Mouse (Mus musculus): ENCODE results near the gene Coro1a. TPM values are rescaled to one million over a fixed set of nuclear protein-coding genes. Genes with fewer than 3 reads are reported as not detected.

Gene Coro1a
- polyA plus RNA-seq, 1 experiment from 2014 or later = 35.1 TPM

DNA sequence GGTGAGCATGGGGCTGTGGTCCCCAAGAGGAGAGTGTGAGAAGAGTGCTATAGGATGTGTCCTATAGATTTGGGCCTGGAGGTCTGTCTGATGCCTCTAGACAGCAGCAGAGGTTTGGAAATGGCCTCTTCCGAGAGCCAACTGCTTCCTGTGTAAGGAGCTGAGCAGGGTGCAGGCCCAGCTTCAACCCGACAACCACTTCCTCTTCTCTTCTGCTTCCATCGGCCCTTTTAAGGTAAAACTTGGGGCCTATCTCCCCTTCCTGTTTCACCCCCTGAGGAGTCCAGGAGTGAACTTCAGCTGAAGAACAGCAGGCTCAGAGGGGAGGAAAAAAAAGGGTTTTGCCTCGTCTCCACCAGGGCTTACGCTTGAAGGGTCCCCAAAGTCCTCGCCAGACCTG lies 5.2 kb downstream of the Coro1a start:
- H3K4me2 ChIP-seq (ENCODE audit: low read length) = no peak overlapping the region
- H3K4me1 ChIP-seq (replicated peaks; ENCODE audit: control insufficient read depth, insufficient read depth, low read length) = 0 out of 2 replicates have a peak, but pooled peaks cover 3% of the 10 kb centered on the region
- peaks cover 30% of the 10 kb centered on the region for H3K27me3 ChIP-seq (replicated peaks; ENCODE audit: control insufficient read depth, insufficient read depth, low read length)
- DNase-seq (ENCODE audit: low spot score) (no peak), ATAC-seq (replicated peaks; ENCODE audit: low FRiP score, low TSS enrichment, low read depth) (no peak)
- H3K36me3 ChIP-seq (ENCODE audit: control insufficient read depth, insufficient read depth, low read length) = peaks cover 4% of the 10 kb centered on the region; the same call in 1 of the 2 replicates
- WGBS = 83% methylated on average over 6 of the region's 6 CpGs
- H3K9me3 ChIP-seq (ENCODE audit: control insufficient read depth, low read length) = no peaks in the 10 kb centered on the region
- no peak overlapping the region for H3K27ac ChIP-seq (ENCODE audit: low read depth)
- H3K4me3 ChIP-seq (ENCODE audit: low read depth, low read length) = no peak overlapping the region
- H3K9ac ChIP-seq (ENCODE audit: low read length) = no peak overlapping the region

DNA sequence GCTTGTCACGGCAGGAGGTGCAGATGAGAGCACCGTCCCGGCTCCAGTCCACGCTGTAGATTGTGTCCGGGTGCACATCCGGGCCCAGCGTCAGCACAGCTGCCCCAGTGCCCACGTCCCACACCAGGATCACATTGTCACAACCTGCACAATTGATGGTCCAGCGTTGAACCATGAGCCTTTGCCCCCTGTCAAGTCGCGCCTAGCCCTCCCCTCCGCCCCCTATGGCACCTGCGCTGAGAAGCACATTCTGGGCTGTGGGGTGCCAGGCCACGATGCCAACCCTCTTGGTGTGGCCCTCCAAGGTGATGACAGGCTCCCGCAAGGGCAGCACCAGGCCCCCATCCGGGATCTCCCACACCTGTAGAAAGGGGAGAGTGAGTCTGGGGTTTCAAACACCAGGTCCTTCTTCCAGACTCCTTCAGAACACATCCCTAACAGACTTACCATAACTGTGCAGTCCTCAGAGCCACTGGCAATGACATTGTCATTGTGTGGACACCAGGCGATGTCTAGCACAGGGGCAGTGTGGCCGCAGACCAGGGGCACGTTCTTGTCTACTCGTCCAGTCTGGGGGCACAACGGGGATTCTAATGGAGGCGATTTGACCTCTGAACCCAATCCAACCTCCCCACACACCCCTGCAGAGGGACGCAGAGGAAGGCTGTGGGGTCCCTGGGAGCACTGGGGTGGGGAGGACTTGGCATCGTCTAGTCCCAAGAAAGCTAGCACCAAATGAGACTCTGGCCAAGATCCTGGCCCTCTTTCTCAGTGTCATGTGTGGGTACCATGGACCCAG lies 5.8 kb downstream of the Coro1a start:
- Histone ChIP-seq H3K9ac (ENCODE audit: low read length) (no peak overlapping the region), H3K27ac (ENCODE audit: low read depth) (no peak overlapping the region), H3K4me2 (ENCODE audit: low read length) (peak overlapping the region; percentile 3; the same call in 1 of the 2 replicates), H3K9me3 (ENCODE audit: control insufficient read depth, low read length) (no peaks in the 10 kb centered on the region), H3K27me3 (replicated peaks; ENCODE audit: control insufficient read depth, insufficient read depth, low read length) (peaks cover 30% of the 10 kb centered on the region), H3K4me1 (replicated peaks; ENCODE audit: control insufficient read depth, insufficient read depth, low read length) (peaks cover 6% of the 10 kb centered on the region), H3K4me3 (ENCODE audit: low read depth, low read length) (no peak overlapping the region), H3K36me3 (ENCODE audit: control insufficient read depth, insufficient read depth, low read length) (peaks cover 6% of the 10 kb centered on the region; the same call in 1 of the 2 replicates)
- ATAC-seq (replicated peaks; ENCODE audit: low FRiP score, low TSS enrichment, low read depth) (no peak), DNase-seq (ENCODE audit: low spot score) (no peak)
- WGBS = 61% methylated on average over 24 of the region's 24 CpGs

DNA sequence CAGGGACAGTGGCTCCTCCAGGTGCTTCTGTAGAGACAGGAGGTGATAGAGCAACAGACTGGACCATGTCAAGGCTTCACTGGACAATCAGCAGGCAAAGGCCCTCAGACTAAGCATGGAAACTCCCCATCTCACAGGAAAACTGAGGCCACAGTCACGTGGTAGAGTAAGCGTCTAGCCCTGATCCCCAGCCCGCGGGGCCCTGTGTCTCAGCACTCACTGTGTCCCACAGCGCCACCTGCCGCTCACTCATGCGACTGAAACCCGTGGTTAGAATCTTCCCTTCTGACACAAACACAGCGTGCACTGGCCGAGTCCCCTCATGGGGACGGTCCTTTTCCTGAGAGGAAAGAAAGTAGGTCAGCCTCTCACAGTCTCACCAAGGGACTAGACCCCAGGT lies 6.5 kb downstream of the Coro1a start:
- no peak overlapping the region for H3K9ac ChIP-seq (ENCODE audit: low read length)
- H3K4me2 ChIP-seq (ENCODE audit: low read length) = peak overlapping the region; percentile 3; the same call in 1 of the 2 replicates
- peaks cover 11% of the 10 kb centered on the region for H3K4me1 ChIP-seq (replicated peaks; ENCODE audit: control insufficient read depth, insufficient read depth, low read length)
- ATAC-seq (replicated peaks; ENCODE audit: low FRiP score, low TSS enrichment, low read depth) (0 out of 2 replicates have a peak, but pooled peaks have one; percentile 17), DNase-seq (ENCODE audit: low spot score) (peak; percentile 94)
- no peak overlapping the region for H3K4me3 ChIP-seq (ENCODE audit: low read depth, low read length)
- H3K9me3 ChIP-seq (ENCODE audit: control insufficient read depth, low read length) = no peaks in the 10 kb centered on the region
- 1% methylated on average over 11 of the region's 11 CpGs for WGBS
- H3K27ac ChIP-seq (ENCODE audit: low read depth) = no peak overlapping the region
- H3K27me3 ChIP-seq (replicated peaks; ENCODE audit: control insufficient read depth, insufficient read depth, low read length) = peaks cover 28% of the 10 kb centered on the region
- H3K36me3 ChIP-seq (ENCODE audit: control insufficient read depth, insufficient read depth, low read length) = peaks cover 6% of the 10 kb centered on the region; the same call in 1 of the 2 replicates

DNA sequence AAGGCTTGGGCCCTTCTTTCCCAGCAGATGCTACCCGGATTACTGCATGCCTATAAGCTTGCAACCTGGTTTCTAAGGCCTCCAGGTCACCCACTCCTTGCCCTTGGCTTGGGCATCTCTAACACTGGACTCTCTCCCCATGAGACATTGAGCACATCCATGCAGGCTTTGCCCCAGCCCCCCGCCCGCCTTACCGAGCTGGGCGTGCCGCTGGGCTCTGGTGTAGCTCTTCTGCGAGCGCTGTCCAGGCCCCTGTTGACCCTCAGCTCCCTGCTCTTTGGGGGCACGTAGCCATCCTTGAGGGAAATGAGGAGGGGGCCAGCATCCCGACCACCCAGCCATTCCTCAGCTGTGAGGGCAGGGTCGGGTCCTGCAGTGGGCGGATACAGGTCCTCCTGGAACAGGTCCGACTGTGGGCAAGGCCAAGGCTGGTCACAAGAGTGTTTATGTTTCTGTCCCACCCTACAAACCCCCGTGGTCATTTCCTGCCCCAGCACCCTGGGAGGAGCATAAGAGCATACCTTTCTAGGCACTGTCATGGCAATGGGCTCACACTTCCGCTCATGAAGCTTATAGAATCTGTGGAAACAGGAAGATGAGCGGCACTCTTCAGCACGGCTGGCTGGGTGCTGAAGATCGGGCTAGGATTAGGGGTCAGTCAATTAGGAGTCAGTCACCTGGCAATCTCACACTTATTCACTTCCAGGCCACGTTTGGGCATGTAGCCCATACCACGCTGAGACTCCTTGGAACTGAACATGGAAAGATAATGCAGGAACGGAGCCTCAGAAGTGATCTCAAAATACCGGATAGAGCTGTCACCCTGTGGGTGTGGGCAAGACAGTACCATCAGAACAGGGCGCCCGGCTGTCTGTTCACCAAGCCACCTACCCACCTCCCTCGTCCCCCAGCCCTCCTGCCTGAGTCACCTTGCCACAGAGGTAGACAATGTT lies 7.2 kb downstream of the Coro1a start:
- H3K9ac ChIP-seq (ENCODE audit: low read length) = no peak overlapping the region
- no peaks in the 10 kb centered on the region for H3K9me3 ChIP-seq (ENCODE audit: control insufficient read depth, low read length)
- H3K36me3 ChIP-seq (ENCODE audit: control insufficient read depth, insufficient read depth, low read length) = peaks cover 6% of the 10 kb centered on the region; the same call in 1 of the 2 replicates
- 83% methylated on average over 25 of the region's 25 CpGs for WGBS
- H3K27me3 ChIP-seq (replicated peaks; ENCODE audit: control insufficient read depth, insufficient read depth, low read length) = peaks cover 21% of the 10 kb centered on the region
- H3K4me3 ChIP-seq (ENCODE audit: low read depth, low read length) = no peak overlapping the region
- H3K27ac ChIP-seq (ENCODE audit: low read depth) = no peak overlapping the region
- peaks cover 11% of the 10 kb centered on the region for H3K4me1 ChIP-seq (replicated peaks; ENCODE audit: control insufficient read depth, insufficient read depth, low read length)
- DNase-seq (ENCODE audit: low spot score) (no peak), ATAC-seq (replicated peaks; ENCODE audit: low FRiP score, low TSS enrichment, low read depth) (no peak)
- H3K4me2 ChIP-seq (ENCODE audit: low read length) = no peak overlapping the region

DNA sequence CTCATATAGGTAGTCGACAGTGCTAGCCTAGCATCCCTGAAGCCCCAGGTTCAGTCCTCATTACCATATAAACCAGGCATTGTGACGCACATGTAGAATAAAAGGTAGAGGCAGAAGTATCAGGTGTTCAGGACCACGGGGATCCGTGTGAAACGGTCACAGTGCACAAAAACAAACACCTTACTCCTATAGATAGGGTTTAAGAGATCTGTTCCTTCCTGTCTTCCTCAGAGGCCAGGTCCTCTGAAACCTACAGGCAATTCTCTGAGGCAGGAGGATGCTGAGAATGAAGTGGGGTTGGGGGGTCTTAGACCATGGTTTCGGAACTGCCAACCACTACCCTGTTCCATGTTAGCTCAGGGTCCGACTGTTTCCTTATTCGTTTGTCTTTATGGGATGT lies 9.7 kb downstream of the Coro1a start:
- Histone ChIP-seq H3K9ac (ENCODE audit: low read length) (no peak overlapping the region), H3K4me1 (replicated peaks; ENCODE audit: control insufficient read depth, insufficient read depth, low read length) (peaks cover 8% of the 10 kb centered on the region), H3K27me3 (replicated peaks; ENCODE audit: control insufficient read depth, insufficient read depth, low read length) (peaks cover 2% of the 10 kb centered on the region; the same call in 1 of the 2 replicates), H3K9me3 (ENCODE audit: control insufficient read depth, low read length) (no peaks in the 10 kb centered on the region), H3K27ac (ENCODE audit: low read depth) (no peak overlapping the region), H3K4me3 (ENCODE audit: low read depth, low read length) (no peak overlapping the region), H3K36me3 (ENCODE audit: control insufficient read depth, insufficient read depth, low read length) (peaks cover 6% of the 10 kb centered on the region; the same call in 1 of the 2 replicates), H3K4me2 (ENCODE audit: low read length) (no peak overlapping the region)
- 91% methylated on average over 8 of the region's 8 CpGs for WGBS
- no peak for DNase-seq (ENCODE audit: low spot score)
- ATAC-seq (replicated peaks; ENCODE audit: low FRiP score, low TSS enrichment, low read depth) = no peak

DNA sequence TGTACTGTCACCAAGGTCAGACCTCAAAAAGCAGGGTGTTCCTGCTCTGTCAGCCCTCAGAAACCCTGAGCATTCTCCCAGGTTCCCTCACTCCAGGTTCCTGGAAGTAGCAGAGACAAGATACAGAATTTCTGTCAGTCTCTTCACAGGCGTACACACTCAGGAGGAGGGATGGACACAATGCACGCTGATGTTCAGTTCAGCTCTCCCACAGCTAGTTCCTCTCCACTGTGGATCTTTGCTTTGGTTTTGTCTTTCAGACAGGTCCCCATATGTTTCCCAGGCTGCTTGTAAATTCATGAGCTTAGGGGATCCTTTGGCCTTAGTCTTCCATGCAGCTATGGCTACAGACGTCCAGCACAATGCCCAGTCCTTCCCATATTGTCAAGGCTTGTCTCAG lies 10.7 kb downstream of the Coro1a start:
- 86% methylated on average over 3 of the region's 3 CpGs for WGBS
- H3K4me2 ChIP-seq (ENCODE audit: low read length) = peak overlapping the region; percentile 85
- H3K36me3 ChIP-seq (ENCODE audit: control insufficient read depth, insufficient read depth, low read length) = peaks cover 15% of the 10 kb centered on the region
- DNase-seq (ENCODE audit: low spot score) = no peak
- no peak for ATAC-seq (replicated peaks; ENCODE audit: low FRiP score, low TSS enrichment, low read depth)
- H3K4me3 ChIP-seq (ENCODE audit: low read depth, low read length) = peak overlapping the region; percentile 63
- peaks cover 8% of the 10 kb centered on the region for H3K4me1 ChIP-seq (replicated peaks; ENCODE audit: control insufficient read depth, insufficient read depth, low read length)
- no peaks in the 10 kb centered on the region; the same call in 1 of the 2 replicates for H3K27me3 ChIP-seq (replicated peaks; ENCODE audit: control insufficient read depth, insufficient read depth, low read length)
- no peak overlapping the region for H3K27ac ChIP-seq (ENCODE audit: low read depth)
- H3K9ac ChIP-seq (ENCODE audit: low read length) = peak overlapping the region; percentile 47; the same call in 1 of the 2 replicates
- no peaks in the 10 kb centered on the region for H3K9me3 ChIP-seq (ENCODE audit: control insufficient read depth, low read length)

DNA sequence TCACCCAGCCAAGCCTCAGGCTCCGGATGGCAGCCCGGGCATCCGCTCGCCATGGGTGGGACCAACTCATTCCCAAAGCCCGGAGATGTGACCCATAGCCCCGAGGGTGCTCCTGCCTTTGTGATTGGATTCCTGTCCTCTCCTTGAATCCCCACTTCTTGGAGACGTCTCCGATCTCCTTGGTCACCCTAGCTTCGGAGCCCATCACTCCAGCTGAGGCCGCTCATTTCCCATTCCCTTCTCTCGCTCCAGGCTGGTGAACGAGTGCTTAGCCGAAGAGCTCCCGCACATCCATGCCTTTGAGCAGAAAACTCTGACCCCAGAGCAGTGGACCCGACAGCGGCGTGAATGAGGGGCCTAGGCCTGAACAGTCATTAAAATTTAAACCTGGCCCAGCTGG lies 11.3 kb downstream of the Coro1a start:
- H3K4me3 ChIP-seq (ENCODE audit: low read depth, low read length) = peak overlapping the region; percentile 63
- H3K27ac ChIP-seq (ENCODE audit: low read depth) = no peak overlapping the region
- peak overlapping the region; percentile 47 for H3K9ac ChIP-seq (ENCODE audit: low read length)
- H3K27me3 ChIP-seq (replicated peaks; ENCODE audit: control insufficient read depth, insufficient read depth, low read length) = no peaks in the 10 kb centered on the region
- peaks cover 8% of the 10 kb centered on the region for H3K4me1 ChIP-seq (replicated peaks; ENCODE audit: control insufficient read depth, insufficient read depth, low read length)
- peaks cover 20% of the 10 kb centered on the region for H3K36me3 ChIP-seq (ENCODE audit: control insufficient read depth, insufficient read depth, low read length)
- no peak for DNase-seq (ENCODE audit: low spot score)
- no peaks in the 10 kb centered on the region for H3K9me3 ChIP-seq (ENCODE audit: control insufficient read depth, low read length)
- peak; percentile 7 for ATAC-seq (replicated peaks; ENCODE audit: low FRiP score, low TSS enrichment, low read depth)
- H3K4me2 ChIP-seq (ENCODE audit: low read length) = peak overlapping the region; percentile 85
- WGBS = 4% methylated on average over 17 of the region's 17 CpGs

DNA sequence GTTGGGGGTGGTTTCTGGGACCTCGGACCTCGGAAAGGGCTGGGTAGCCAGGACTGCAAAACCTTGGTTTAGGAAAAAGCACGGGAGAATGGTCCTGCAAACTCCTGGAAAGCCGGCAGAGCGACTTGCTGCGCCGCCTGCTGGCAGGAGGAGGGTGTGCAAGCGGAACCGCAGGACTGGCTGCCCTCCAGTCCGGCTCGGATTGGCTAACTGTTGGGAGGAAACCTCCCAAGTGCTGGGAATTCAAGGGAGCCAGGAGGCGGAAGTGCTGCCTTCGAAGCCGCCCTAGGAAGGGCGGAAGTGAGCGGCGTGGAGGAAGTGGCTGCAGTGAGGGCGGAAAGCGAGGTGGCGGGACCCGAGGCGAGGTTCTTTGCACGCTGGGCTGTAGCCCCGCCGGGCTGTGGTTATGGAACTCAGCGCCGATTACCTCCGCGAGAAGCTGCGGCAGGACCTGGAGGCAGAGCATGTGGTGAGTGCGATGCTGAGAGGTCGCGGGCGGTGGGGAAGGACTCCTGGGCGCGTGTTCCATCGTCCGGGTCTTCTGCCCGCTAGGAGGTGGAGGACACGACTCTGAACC lies 11.9 kb downstream of the Coro1a start, which contains the start of gene Slx1b:
TSS of gene Slx1b (minus strand) at position 154 of the 577 bp plus-strand sequence.
- Histone ChIP-seq H3K9ac (ENCODE audit: low read length) (peak within 1 kb of the TSS; percentile 79), H3K9me3 (ENCODE audit: control insufficient read depth, low read length) (no peaks in the 10 kb centered on the region), H3K27ac (ENCODE audit: low read depth) (peak within 1 kb of the TSS; percentile 86), H3K27me3 (replicated peaks; ENCODE audit: control insufficient read depth, insufficient read depth, low read length) (no peaks in the 10 kb centered on the region), H3K36me3 (ENCODE audit: control insufficient read depth, insufficient read depth, low read length) (peaks cover 26% of the 10 kb centered on the region), H3K4me2 (ENCODE audit: low read length) (peak within 1 kb of the TSS; percentile 85), H3K4me3 (ENCODE audit: low read depth, low read length) (peak within 1 kb of the TSS; percentile 63), H3K4me1 (replicated peaks; ENCODE audit: control insufficient read depth, insufficient read depth, low read length) (peaks cover 8% of the 10 kb centered on the region)
- WGBS = 0% methylated on average over 39 of the region's 40 CpGs
- DNase-seq (ENCODE audit: low spot score) (peak; percentile 96), ATAC-seq (replicated peaks; ENCODE audit: low FRiP score, low TSS enrichment, low read depth) (peak; percentile 91)
